Mouse (Mus musculus) B cell, adult 62 days (primary cell): ENCODE measurements around the gene Sfi1. TPM values are rescaled to one million over a fixed set of nuclear protein-coding genes. Genes with fewer than 3 reads are reported as not detected.

ENCODE experiments used
- total RNA-seq: library from RNA; stranded (reverse); gene quantifications from 4 replicates; pipeline ENCODE4 v1.2.4, GENCODE M21; 2023

Gene Sfi1
- 162 to 228 TPM (median 199 TPM) in 4 replicates for total RNA-seq

DNA sequence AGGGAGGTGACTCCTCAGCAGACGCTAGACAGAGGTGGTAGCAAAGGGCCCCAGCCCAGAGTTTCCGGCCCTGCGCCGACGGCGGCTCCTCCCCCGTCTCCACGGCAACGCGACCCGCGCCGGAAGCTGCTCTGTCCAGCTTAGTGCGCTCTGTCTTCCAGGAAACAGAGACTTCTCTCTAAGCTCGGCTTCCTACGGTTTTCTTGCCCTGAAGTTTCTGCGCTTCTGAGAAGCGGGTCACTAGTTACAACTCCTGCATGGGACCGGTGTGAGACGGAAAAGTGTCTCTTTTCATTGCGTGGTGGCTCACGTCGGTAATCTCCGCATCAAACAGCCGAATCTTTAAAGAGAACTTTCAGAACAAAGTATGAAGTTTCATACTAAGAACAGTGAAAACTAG is at the start of gene Sfi1:
Sfi1 (minus strand) TSS at position 101 of the 400 bp plus-strand sequence.

DNA sequence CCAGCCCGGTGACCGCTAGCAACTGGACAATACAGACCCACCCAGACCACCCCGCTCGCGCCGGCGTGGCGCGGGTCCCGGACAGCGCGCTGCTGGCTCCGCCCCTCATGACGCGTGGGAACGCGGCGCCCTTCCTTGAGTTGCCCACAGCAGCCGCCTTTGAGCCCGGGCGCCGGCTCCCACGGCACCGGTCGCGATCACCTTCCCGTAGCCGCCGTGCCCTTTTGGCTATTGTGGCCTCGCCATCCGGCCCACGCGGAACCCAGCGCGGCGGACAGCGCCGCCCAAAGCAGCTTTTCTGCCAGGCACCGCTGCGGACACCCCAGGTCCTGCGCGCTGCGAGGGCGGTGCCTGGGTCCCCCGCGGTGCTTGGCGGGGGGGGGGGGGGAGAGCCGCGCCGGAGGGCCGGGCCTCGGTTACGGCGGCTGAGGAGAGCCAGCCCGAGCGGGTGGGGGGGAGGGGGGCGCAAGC is 9.0 kb upstream of the Sfi1 start, which contains the start of gene Eif4enif1:
Eif4enif1 (plus strand) TSS at position 162 of the 471 bp plus-strand sequence.

Other genes starting within 250 kb of the Sfi1 start
- gene Eif4enif1, start 8.9 kb upstream of the Sfi1 start, total RNA-seq: 90.2 to 104 TPM (median 97.4 TPM) in 4 replicates
- gene Drg1, start 73.0 kb upstream of the Sfi1 start, total RNA-seq: 62.8 to 68.7 TPM (median 67.5 TPM) in 4 replicates
- 80.7 to 89.7 TPM (median 88.6 TPM) in 4 replicates for gene Patz1, start 95.4 kb upstream of the Sfi1 start, total RNA-seq
- 255 to 281 TPM (median 262 TPM) in 4 replicates for gene Pik3ip1, start 136.9 kb upstream of the Sfi1 start, total RNA-seq
- 76.5 to 81.8 TPM (median 80.0 TPM) in 4 replicates for gene Limk2, start 215.7 kb upstream of the Sfi1 start, total RNA-seq